Mouse (Mus musculus) right cerebral cortex, adult 2 months (tissue): ENCODE measurements at regions not wholly inside any gene's neighbourhood (a gene's known extent, or its start where the extent isn't known, plus 50 kb on each side); places are given as distances from the start of the nearest gene placed in this dataset.

ENCODE experiments used
- DNase-seq, 2 experiments: peaks; one replicate each; pipeline ENCODE4 v3.0.0; 2021 to 2022; ENCODE audit warnings: low spot score in 2 of 2

DNA sequence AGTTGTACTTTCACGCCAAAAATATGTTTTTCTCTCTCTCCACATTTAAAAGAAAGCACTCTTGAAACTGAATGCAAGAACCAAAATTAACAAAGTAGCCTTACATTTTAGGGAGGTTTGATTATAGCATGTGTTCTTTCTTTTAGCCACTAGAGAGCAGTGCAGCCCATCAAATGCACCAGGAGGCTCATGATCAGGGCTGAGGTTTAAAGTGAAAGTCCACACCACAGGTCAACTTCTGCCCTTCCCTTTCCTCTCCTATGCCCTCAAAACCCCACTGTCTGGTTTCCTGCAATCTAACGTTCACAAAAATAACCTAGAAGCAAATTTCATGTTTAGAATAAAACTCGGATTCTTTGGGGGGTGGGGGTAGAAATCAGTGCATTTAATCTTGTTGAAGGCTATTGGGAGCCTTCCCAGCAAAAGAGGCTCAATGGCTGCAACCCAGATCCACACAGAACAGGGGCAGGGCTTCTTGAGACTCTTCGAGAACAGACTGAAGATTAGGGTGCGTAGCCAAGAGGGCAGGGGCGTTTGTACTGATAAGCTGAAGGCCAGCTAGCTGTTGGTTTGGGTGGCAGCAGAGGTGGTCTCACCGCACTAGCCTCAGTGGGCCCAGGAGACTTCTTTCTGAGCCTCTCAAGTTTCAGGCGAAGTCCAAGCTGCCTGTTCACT, 59.3 kb upstream of the Zfp770 start:
- peak in 1 of 2 experiments; percentile 54 for DNase-seq

- peak in 1 of 2 experiments; percentile 24 for DNase-seq
These were observed 58.3 kb upstream of the Zfp770 start for GRCm38 (mm10) chr2:114259539-114259938.
